Mouse (Mus musculus) frontal cortex, postnatal 10 days (tissue): Measurements from ENCODE around the gene Agpat1.
A peak's percentile ranks its signal among the peaks of the same experiment; 100 is the strongest.

Source experiments
- DNase-seq, 2 experiments: peaks; one replicate each; pipeline ENCODE4 v3.0.0; 2022; ENCODE audit warnings: low spot score in 2 of 2, mixed read lengths in 1 of 2

Agpat1 gene

DNA sequence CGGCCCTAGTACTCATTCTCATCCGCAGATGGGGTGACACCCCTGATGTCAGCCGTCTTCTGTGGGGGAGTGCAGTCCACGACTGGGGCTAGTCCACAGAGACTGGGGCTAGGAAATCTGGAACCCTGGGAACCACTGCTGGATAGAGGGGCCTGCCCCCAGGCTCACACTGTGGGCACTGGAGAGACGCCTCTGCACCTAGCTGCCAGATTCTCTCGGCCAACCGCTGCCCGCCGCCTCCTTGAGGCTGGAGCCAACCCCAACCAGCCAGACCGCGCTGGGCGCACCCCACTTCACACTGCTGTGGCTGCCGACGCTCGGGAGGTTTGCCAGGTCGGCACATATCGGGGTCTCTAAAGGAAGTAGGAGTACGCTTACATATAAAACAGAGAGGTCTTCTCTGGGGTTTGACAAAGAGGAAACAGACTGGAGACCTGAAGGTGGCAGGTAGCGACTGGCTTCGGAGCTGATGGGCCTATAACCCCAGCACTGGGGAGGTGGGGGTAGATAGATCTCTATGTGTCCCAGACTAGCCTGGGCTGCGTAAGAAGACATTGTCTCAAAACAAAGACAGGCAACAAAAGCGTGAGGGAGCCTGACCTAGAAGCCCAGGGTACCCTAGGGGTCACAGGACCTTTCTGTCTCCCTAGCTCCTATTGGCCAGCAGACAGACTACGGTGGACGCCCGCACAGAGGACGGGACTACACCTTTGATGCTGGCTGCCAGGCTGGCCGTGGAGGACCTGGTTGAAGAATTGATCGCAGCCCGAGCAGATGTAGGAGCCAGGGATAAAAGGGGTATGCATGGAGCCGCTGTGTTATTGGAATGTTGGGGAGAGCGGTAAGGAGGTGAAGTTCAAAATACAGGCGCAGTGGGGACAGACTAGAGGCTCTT is 17.9 kb upstream of the Agpat1 start:
- DNase-seq: no peak

DNA sequence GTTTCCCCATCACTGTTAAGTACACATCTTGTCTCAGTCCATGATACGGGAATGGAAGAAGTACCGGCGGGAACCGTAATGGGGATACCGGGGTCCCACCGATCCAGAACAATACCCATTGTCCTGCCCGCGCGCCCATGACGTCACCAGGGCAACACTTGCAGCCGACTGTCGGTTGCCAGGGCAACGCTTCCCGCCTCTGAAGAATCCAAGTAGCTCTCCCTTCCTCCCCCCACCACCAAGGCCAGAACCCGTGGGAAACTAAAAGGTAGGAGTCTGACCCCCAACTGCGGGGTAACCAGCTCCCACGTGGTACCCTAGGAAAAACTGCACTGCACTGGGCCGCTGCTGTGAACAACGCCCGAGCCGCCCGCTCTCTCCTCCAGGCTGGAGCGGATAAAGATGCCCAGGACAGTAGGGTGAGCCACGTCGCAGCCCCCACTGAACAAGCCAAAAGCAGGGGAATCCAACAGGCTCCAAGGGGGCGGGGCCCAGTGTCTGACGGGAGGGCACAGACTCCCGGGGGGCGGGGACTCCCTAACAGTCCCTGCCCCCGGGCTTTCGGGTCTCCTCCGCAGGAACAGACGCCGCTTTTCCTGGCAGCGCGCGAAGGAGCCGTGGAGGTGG is 17.2 kb upstream of the Agpat1 start:
- DNase-seq: peak; percentile 85 to 87

DNA sequence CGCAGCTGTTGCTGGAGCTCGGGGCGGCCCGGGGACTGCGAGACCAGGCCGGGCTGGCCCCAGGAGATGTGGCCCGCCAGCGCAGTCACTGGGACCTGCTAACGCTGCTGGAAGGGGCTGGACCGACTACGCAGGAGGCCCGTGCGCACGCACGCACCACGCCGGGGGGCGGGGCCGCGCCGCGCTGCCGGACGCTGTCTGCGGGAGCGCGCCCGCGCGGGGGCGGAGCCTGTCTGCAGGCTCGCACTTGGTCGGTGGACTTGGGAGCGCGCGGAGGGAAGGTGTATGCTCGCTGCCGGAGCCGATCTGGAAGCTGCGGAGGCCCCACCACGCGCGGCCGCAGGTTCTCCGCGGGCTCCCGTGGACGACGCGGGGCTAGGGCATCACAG is 16.6 kb upstream of the Agpat1 start:
- DNase-seq: peak; percentile 97 to 98

DNA sequence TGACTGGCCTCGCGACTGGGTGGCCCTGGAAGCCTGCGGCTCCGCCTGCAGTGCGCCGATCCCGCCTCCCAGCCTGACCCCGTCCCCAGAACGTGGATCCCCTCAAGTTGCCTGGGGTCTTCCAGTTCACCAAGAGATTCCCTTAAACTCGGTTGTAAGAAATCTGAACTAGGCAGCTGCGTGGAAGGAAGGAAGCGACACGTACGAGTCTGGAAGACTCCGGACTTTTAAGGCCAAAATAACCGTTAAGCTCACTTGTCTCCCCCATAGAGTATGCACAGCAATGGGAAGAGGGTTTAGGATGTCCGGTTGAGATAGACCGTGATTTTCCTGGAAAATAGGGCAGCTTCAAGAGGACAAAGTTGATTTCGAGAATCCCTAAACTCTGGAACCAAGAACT is 16.2 kb upstream of the Agpat1 start:
- DNase-seq: no peak

DNA sequence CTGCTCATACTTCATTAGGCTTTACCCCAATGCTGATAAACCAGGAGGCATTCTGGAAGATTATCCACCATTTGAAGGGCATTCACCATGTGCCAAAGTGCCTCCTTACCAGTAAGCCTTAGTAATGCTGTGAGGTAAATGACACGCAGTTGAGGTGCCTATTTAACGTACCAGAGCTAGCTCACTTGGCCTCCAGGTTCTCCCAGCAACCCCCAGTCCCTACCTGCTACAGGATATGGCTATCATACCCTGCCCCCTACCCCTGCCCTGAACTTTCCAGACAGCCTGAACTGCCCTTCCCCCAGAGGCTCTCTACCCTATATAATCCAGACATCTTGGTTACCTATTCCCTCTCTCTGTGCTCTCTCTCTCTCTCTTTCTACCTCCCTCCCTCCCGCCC is 15.3 kb upstream of the Agpat1 start:
- no peak for DNase-seq

DNA sequence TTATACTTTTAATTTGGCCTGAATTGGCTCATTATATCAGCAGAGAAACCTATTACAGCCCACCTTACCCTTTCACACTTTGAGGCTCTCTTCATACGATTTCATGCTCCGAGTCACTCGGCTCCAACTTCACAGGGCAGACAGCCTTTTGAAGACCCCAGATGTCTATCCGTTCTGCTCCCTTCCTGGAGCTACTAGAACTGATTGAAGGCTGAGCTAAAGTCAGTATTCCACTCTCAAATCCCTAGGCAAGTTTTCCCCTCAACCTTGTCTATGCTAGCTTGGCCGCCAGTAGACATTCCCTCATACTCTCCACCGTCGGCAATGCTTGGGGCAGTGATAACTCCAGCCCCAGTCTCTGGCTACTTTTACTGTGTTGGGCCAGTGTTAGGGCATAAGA is 14.9 kb upstream of the Agpat1 start:
- DNase-seq: no peak

DNA sequence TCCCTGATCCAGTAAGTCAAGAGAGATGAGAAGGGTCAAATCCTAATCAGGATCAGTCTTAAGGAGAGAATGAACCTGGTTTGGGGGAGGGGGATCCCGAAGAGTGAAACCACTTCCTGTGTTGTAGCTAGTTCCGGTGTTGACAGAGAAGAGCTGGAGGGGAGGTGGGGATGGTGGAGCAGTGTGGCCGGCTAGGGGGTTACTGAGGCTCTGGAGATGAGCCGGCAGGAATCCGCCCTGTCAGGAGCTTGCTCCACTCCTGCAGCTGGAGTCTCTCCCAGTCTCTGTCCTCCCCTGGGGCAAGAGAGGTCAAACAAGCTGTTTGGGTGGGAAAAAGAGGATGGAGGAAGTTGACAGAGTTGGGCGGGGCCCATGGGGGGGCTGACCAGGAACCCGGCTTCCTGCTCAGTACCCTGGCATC is 14.4 kb upstream of the Agpat1 start, which contains the start of gene Gpsm3:
Gene Gpsm3 (plus strand): TSS at position 126 of the 421 bp plus-strand sequence.
- DNase-seq: peak in 1 of 2 experiments; percentile 44

DNA sequence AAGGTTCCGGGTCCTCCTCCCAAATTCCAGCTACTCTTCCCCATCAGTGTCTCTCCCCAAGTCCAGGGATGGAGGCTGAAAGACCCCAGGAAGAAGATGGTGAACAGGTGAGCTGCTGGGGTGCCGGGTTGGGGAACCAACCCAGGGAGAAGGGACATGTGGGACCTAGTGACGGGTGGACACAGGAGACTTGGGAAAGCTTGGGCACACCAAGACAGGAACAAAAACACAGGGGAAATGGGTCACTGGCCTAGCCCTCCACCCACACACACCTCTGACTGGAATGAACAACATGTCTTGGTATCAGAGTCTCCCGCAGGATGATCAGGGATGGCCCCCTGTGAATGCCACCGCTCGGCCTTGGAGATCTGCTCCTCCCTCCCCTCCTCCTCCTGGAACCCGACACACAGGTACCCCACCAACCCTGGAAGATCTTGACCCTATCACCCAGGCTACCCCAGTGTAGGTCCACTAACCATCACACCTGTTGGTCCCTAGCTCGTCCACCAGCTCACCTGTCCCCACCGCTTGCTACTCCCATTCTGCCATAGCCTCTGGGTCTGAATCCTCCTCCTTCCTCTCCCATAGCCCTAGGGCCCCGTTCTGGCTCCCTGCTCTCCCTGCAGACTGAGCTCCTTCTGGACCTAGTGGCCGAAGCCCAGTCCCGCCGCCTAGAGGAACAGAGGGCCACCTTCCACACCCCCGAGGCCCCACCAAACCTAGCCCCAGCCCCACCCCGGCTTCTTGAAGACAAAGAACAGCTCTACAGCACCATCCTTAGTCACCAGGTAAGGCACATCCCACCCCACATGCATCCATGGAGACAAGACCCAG is 13.7 kb upstream of the Agpat1 start:
- peak in 1 of 2 experiments; percentile 18 for DNase-seq

DNA sequence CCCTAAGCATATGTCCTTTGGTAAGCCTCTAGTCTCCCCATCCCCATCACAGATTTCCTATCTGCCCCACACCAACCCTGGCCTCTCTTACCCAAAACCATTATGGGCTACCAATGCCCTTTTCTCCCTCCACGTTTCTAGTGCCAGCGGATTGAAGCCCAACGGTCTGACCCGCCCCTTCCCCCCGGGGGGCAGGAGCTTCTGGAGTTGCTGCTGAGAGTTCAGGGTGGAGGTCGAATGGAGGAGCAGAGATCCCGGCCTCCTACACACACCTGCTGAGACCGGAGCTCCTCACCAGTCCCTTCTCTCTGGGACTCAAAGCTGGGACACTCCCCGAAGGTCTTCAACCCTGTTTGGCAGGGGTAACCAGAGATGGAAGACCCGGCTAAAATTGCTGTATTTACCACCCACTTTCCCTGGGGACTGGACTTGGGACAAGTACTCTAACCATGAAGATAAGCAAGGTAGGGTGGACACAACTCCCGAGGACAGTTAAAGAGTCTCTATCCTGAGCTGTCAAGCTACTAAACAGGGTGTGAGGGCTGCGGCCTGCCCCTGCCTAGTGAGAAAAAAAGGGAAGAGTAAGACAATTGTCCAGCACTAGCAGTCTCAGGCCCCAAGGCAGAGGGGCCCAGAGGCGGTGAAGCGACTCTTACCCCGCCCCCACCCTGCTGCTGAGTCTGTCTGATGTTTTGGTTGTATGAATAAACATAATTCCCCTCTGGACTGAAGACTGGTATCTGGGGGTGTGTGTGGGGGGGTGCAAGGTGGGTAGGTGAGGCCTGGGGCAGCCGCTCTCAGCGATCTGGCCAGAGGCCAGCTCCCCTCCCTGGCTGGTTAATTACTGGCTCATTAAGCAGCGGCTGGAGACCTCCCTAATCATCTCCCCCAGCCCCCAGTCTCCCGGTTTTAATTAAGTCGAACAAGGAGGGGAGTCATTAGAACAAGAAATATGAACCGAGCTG is 12.8 kb upstream of the Agpat1 start, which contains the start of gene Pbx2:
Gene Pbx2 (plus strand): TSS at position 238 of the 965 bp plus-strand sequence.
- DNase-seq: peak in 1 of 2 experiments; percentile 33

DNA sequence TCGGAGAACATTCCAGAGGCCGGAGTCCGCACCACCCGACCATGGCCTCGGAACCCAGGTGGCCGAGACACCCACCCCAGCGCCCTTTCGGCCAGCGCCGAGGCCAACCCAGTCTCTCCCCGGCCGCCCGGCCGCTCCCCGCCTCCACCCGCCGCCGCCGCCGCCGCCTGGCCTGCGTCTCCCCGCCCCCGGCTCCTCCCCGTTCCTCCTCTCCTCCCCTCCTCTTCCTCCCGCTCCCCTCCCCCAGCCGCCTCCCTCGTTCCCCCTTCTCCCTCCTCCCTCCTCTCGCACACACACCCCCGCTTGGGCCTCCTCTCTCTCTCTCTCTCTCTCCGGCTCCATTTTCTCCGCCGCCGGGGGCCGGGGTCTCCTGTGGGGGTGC is 12.1 kb upstream of the Agpat1 start:
- DNase-seq: peak in 1 of 2 experiments; percentile 84

DNA sequence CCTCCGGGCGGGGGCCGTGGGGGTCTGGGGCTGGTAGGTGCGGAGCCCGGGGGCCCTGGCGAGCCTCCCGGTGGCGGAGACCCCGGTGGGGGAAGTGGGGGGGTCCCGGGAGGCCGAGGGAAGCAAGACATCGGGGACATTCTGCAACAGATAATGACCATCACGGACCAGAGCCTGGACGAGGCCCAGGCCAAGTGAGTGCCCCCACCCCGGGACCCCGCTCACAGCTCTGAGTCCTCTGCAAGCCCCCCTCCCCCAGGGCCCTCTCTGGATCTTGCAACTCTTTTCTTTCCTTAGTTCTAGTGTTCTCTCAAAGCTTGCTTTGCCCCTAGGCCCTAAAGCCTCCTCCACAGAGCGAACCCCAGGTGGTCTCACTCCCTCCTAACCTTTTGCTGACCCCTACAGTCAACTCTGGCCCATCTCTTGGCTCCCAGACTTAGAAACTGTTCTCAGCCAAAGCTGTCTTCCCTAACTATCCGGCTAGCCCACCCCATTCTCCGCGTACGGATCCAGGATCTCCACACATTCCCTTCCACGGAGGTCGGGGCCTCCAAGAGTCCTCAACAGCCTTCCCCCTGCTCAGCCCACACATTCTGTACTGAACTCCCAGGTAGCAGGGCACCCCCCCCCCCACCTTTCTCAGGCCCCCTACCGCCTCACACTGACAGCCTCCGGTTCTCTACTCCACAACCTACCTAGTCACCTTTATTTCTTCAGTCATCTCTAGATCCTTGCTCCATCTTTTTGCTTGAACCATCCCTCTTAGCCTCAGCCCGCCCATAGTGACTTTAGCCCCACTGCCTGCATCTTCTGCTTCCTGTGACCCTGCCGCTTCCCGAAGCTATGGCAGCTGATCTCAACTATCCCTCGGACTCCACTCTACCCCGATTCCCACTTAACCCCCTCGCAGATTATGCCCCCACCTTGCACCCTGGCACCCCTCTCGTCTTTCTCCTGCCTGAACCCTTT is 11.2 kb upstream of the Agpat1 start:
- peak in 1 of 2 experiments; percentile 44 for DNase-seq

DNA sequence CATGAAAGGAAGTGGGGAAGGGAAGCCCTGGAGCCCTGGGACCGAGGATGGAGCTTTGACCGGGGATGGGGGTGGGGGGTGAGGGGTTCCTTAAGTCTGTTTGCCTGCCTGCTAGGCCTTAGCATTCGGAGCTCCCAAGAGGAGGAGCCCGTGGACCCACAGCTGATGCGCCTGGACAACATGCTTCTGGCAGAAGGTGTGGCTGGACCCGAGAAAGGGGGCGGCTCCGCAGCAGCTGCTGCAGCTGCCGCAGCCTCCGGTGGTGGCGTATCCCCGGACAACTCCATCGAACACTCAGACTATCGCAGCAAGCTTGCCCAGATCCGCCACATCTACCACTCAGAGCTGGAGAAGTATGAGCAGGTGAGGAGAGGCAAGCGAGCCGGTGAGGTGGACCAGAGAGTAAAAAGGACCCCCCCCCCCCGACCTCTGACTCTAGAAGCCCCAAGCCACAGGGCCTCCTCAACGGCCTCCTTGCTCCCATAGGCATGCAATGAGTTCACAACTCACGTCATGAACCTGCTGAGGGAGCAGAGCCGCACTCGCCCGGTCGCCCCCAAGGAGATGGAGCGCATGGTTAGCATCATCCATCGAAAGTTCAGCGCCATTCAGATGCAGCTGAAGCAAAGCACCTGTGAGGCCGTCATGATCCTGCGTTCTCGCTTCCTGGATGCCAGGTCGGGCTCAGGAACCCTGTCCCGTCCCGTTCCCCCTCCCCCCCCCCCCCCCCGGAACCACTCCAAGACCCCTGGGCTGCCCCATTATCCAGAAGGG is 10.1 kb upstream of the Agpat1 start:
- DNase-seq: peak in 1 of 2 experiments; percentile 27

DNA sequence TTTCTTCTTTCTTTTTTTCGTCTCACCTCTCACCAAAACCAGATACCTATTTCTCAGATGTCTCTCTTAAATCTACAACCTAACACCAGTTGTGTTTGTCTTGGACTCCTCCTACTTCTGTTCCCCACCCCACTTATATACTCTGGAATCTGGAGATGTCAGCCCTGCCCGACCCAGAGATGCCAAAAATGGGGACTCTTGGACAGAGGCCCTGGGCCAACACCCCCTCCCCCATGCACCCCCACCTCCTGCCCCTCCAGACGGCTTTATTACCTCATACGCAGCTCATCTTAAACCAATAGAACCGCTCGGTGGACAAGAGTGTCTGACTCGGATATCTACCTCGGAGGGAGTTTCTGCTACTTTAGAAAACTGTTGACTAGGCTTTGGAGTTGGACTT is 8.0 kb upstream of the Agpat1 start:
- DNase-seq: no peak

DNA sequence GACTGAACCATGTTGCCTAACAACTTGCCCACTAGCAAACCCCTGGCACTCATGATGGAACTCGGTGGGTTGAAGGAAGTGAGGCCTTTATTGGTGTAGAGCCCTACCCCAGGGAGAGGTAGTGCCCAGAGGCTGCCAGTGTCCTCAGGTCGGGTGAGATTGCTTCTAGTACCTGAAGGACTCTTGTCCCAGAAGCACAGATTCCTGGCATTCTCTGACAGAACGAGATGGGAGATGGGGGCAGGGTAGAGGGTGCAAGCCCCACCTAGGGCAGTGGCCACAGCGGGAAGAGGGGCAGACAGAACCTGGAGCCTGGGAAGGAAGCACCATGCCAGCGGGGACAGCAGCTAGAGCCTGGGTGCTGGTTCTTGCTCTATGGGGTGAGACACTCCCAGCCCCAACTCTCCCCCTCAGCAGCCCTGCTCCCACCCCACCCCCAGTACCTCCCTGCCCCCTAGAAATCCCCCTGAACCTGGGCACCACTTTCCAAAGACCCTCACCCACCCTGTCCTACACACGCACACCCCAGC is 6.4 kb upstream of the Agpat1 start, which contains the start of gene Ager:
Gene Ager (plus strand): TSS at position 297 of the 530 bp plus-strand sequence.
- DNase-seq: peak in 1 of 2 experiments; percentile 17

DNA sequence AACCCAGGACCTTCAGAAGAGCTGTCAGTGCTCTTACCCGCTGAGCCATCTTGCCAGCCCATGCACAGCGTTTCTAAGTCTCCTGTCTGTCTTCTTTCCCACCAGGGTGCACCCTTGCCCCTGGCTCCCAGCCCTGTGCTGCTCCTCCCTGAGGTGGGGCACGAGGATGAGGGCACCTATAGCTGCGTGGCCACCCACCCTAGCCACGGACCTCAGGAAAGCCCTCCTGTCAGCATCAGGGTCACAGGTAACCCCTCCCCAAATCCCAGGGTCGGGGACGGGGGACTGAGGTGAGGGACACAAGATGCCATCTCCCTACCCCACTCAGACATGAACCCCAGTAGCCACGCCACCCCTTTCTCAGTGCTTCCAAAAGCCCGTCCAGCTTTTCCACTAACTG is 4.2 kb upstream of the Agpat1 start:
- no peak for DNase-seq

DNA sequence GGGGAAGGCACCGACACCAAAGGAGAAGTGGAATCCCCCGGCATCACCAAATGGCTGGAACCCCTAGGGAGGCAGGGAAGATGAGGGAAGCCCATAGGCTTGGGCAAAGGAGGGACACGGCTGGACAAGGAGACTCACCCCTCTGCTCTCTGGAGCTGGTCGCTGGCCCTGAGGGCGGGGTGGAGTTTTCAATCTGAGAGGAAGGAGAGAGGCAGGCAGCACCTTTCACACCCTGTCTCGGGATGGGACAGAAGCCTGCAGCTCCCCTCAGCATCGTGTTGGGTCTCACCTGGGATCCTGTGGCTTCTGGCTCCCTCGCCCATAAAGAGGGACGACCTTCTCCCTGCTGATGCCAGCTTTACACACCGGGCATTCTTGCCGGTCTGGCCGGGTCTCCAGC is 2.3 kb upstream of the Agpat1 start:
- DNase-seq: no peak

DNA sequence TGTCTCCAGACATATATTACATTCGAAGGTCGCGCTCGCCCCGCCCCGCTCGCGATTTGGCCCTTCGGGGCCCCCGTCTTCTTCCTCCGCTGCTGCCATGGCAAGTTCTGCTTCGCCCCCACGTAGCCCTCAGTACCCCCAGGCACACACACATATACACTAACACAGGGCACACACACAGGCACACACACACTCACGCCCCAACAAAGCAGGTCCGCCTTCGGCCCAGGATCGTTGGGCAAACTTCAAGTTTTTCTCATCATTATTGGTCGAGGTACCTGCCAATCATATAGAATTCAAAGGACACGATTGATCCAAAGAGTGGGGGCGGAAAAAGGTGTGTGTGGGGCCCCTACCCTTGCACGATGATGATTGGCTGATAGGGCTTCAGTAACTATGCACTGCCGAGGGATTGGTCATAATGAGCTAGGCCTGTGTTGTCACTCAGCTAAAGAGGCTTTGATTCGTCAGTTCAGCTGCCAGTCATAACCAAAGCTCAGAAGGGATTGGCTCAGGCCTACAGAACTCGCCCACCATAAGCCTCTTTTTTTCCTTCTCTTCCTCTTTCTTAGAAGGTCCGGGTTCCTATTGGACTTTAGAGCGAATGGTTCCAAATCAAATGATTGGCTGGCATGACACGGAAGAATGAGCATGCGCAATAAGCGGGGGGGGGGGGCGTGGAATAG is 544 bp upstream of the Agpat1 start, which contains the start of gene Rnf5:
Gene Rnf5 (minus strand): TSS at position 316 of the 686 bp plus-strand sequence.
- DNase-seq: peak; percentile 99 to 100
